Mouse (Mus musculus) liver, embryonic 11.5 days (tissue): ENCODE results near the gene Vmn2r65. TPM values are rescaled to one million over a fixed set of nuclear protein-coding genes. Genes with fewer than 3 reads are reported as not detected.

Experiments used
- ATAC-seq: fragments of 200-750 bp; cut with Nextera tagmentation; replicated peaks from 2 replicates; pipeline ENCODE4 v1.8.0; 2017; ENCODE audit warnings: moderate number of reproducible peaks, mild to moderate bottlenecking, moderate TSS enrichment, moderate library complexity; ENCODE audit not compliant: low FRiP score
- DNase-seq: peaks from one replicate; pipeline ENCODE4 v3.0.0-alpha.2; 2017; ENCODE audit warnings: low spot score
- H3K27ac ChIP-seq: fragments of 300-500 bp; sonication (generic); 2 replicates; pipeline ENCODE4 v1.5.1; 2014; ENCODE audit warnings: mild to moderate bottlenecking, low read depth, low read length, control low read depth
- H3K27me3 ChIP-seq: fragments of 300-500 bp; sonication (generic); replicated peaks from 2 replicates; pipeline ENCODE4 v1.6.1; 2014; ENCODE audit warnings: low read length, mixed read lengths; ENCODE audit not compliant: control insufficient read depth, insufficient read depth
- H3K36me3 ChIP-seq: fragments of 300-500 bp; sonication (generic); 2 replicates; pipeline ENCODE4 v1.6.1; 2014; ENCODE audit warnings: mild to moderate bottlenecking, low read length, moderate library complexity, mixed read lengths; ENCODE audit not compliant: control insufficient read depth, insufficient read depth
- H3K4me1 ChIP-seq: fragments of 300-500 bp; sonication (generic); replicated peaks from 2 replicates; pipeline ENCODE4 v1.6.1; 2014; ENCODE audit warnings: low read length, mixed read lengths; ENCODE audit not compliant: control insufficient read depth, insufficient read depth
- H3K4me2 ChIP-seq: fragments of 300-500 bp; sonication (generic); 2 replicates; pipeline ENCODE4 v1.6.1; 2014; ENCODE audit warnings: mild to moderate bottlenecking, control low read depth, moderate library complexity
- H3K4me3 ChIP-seq: fragments of 300-500 bp; sonication (generic); 2 replicates; pipeline ENCODE4 v1.5.1; 2014; ENCODE audit warnings: low read depth, low read length, control low read depth
- H3K9ac ChIP-seq: fragments of 300-500 bp; sonication (generic); 2 replicates; pipeline ENCODE4 v1.6.1; 2014; ENCODE audit warnings: low read depth, low read length, control low read depth
- H3K9me3 ChIP-seq: fragments of 300-500 bp; sonication (generic); 2 replicates; pipeline ENCODE4 v1.6.1; 2016; ENCODE audit warnings: low read length, inconsistent platforms, mixed read lengths; ENCODE audit not compliant: control insufficient read depth
- WGBS: fragments of 180-500 bp; shearing (Covaris S2); extraction: QIAGEN DNeasy Blood & Tissue Kit; methylation state at CpG from one replicate; pipeline ENCODE4 v1.1.7; 2014; 5-methylcytosine and 5-hydroxymethylcytosine counted together
- polyA plus RNA-seq: library from polyadenylated mRNA; unstranded; fragments of >200 nt; fragmentation: Nextera tagmentation; extraction: Ambion mirVana; gene quantifications from 2 replicates; pipeline ENCODE4 v1.2.1, GENCODE M21; 2014

The Vmn2r65 gene
- polyA plus RNA-seq: not detected in 2 replicates

- no peaks in the 10 kb centered on the region for H3K36me3 ChIP-seq
- ATAC-seq (no peak), DNase-seq (no peak)
- H3K9ac ChIP-seq: no peak within 1 kb of the TSS
- no peak within 1 kb of the TSS for H3K27ac ChIP-seq
- no peaks in the 10 kb centered on the region for H3K4me1 ChIP-seq
- no peak within 1 kb of the TSS for H3K4me2 ChIP-seq
- no peaks in the 10 kb centered on the region for H3K9me3 ChIP-seq
- H3K4me3 ChIP-seq: no peak within 1 kb of the TSS
- 33% methylated on average over 1 of the region's 1 CpGs for WGBS
- no peaks in the 10 kb centered on the region for H3K27me3 ChIP-seq
Observed at GRCm38 (mm10) chr7:84964015-84964414, at the start of gene Vmn2r65. Vmn2r65 (minus strand) TSS chr7:84964115.

DNA sequence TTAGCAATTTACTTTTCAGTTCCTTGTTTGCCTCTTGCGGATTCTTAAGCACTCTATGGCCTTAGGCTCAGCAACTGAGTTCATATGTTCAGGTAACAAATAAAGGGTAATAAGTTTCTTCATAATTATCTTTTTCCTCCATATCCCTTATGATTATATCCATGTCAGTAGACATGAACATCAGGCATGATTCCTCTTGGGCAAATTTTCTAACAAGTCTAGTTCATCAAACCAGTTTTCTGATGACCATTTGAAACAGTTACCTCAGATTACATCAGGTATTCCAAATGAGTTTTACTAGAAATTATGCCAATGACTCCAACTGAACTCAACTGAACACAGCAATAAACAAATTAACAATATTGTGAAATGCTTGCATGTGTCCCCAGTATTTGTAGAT is 48.3 kb upstream of the Vmn2r65 start, which contains the start of gene Vmn2r66:
TSS of gene Vmn2r66 (minus strand) at position 101 of the 400 bp plus-strand sequence.
- Histone ChIP-seq H3K36me3 (no peaks in the 10 kb centered on the region), H3K9me3 (no peaks in the 10 kb centered on the region), H3K9ac (no peak within 1 kb of the TSS), H3K4me1 (no peaks in the 10 kb centered on the region), H3K4me2 (no peak within 1 kb of the TSS), H3K27me3 (no peaks in the 10 kb centered on the region), H3K27ac (no peak within 1 kb of the TSS), H3K4me3 (no peak within 1 kb of the TSS)
- DNase-seq (no peak), ATAC-seq (no peak)
- 79% methylated on average over 1 of the region's 1 CpGs for WGBS

GRCm38 (mm10) chr7:84996694-84997093 is 32.8 kb upstream of the Vmn2r65 start:
- 60% methylated on average over 2 of the region's 2 CpGs for WGBS

More at GRCm38 (mm10) chr7:84996694-84997093, 32.8 kb upstream of the Vmn2r65 start:
- Histone ChIP-seq H3K9ac (no peak overlapping the region), H3K27ac (no peak overlapping the region), H3K4me3 (no peak overlapping the region), H3K27me3 (no peaks in the 10 kb centered on the region), H3K4me1 (no peaks in the 10 kb centered on the region), H3K9me3 (no peaks in the 10 kb centered on the region), H3K4me2 (no peak overlapping the region), H3K36me3 (no peaks in the 10 kb centered on the region)
- DNase-seq: no peak
- no peak for ATAC-seq

Other genes with a start within 250 kb of the Vmn2r65 start
- gene Olfr291, start 110.6 kb downstream of the Vmn2r65 start, polyA plus RNA-seq: not detected in 2 replicates
- gene Vmn2r66, start 48.2 kb upstream of the Vmn2r65 start, polyA plus RNA-seq: not detected in 2 replicates
- not detected in 2 replicates for gene Vmn2r67, start 191.9 kb upstream of the Vmn2r65 start, polyA plus RNA-seq